Mouse (Mus musculus): ENCODE results near the gene Tlr8.

Gene Tlr8

DNA sequence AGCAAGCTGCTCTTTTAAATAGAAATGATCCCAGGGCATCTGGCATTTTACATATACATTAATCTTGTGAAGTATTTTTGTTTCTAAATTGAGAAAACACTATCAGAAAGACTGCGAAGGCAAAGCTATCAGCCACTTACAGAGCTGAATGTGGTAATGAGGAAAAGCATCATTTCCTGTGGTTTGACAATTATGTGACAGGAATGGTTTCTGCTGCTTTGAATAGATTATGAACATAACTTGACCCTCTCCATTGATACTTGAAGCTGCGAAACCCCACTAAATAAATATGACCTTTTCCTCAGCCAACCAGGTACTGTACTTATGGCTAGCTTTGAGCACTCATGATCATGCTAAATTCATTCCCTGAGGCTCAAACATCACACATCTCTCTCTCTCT is 62.8 kb downstream of the Tlr8 start:
- no peak for DNase-seq

- DNase-seq = no peak
Observed at GRCm38 (mm10) chrX:167195228-167195649, 68.9 kb downstream of the Tlr8 start.

All from cerebellum, adult 18-20 months (tissue).